Mouse (Mus musculus) brain, adult 2 months (tissue): ENCODE measurements at regions not wholly inside any gene's neighbourhood (a gene's known extent, or its start where the extent isn't known, plus 50 kb on each side); places are given as distances from the start of the nearest gene placed in this dataset.
"Not testable (repeated sequence)": the region's sequence is repeated elsewhere in the genome, so short reads cannot be mapped to it uniquely, and the experiment has no call there.

Source experiments
- DNase-seq: peaks from one replicate; pipeline ENCODE4 v3.0.0; 2011; ENCODE audit warnings: low read depth, low spot score

DNA sequence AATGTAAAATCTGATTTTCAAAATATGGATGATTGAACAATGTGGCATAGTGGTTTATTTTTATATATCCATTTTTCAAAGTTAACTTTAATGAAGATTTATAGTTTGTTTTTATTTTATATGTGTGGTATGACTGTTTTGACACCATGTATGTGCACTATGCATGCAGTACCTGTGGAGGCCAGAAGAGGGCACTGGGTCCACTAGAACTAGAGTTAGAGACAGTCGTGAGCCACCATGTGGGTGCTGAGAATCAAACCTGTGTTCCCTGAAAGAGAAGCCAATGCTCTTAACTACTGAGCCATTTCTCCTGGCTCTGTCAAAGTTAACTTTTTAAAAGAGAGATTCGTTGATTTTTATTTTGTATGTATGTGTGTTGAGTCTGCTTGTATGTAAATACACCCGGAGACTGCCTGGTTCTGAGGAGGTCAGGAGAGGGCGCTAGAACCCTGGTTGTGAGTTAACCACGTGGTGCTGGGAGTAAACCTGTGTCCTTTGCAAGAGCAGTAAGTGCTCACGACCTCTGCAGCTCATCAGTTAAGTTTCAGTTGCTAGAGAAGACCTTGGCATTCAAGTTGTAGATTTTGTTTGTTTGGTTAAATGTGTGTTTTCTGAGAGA lies 266.3 kb upstream of the Nr5a2 start:
- DNase-seq = no peak

- peak; percentile 75 for DNase-seq
Observed at GRCm38 (mm10) chr1:137225418-137225817, 265.2 kb upstream of the Nr5a2 start.

GRCm38 (mm10) chr1:137223052-137223451 lies 262.8 kb upstream of the Nr5a2 start:
- no peak for DNase-seq

DNA sequence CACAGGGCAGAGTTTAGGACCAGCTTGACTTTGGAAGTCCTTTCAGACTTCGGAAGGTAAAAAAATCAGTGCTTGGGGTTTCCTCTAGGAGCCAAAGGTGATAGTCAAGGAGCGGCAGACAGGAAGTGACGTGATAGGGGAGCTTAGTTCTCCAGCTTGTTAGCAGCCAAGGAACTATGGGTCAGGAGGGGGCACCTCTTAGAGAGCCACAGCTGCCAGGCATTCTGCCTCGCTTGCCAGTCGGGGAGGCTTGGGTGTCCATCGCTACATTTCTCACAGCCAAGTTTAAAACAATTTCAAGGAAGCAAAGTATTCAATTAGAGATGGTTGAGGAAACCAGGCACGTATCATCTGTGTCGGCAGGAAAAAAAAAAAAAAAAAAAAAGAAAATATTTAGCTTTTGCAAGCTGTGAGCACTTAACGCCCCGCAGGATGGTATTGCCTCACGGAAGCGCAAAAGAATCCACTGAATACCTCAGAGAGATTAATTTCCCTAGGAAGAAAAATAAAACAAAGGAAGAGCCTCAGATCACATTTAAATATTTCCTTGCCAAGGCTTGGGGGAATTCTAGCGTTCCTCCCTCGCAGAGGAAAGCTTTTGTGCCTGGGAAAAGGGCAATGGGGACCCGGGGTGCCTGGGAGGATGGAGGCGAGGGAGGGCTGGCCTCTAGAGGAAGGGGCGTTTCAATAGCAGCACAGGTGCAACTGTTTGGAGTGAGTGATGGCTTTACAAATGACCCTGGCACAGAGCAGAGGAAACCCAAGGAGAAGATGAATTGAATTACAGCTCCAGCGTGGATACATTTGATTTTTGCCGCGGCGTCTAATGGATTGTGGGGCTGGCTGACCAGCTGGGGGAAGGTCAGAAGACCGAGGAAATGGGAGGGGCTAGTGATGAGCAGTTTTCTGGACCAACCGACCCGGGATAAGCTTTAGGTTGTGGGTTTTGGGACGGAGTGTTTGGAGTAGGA lies 261.1 kb upstream of the Nr5a2 start:
- no peak for DNase-seq

- no peak for DNase-seq
Observed at GRCm38 (mm10) chr1:137220226-137220625, 260.0 kb upstream of the Nr5a2 start.

DNA sequence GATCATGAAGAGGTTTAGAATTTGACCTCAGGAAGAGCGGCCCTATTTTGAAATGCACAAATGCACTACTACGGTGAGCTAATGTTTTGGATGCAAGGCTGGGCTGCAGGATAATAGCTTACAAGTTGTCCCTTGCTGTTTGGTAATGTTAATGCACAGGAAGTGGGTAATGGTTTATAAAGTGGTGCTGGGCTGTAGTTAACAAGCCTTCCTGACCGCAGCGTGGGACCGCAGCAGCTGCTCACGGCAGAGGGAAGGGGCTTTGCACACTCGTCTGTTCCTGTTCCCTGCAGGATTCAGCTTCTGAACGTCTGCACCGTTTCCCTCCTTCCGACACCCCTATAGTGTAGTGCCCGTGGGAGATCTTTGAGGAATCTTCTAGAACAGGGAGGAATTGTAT lies 258.4 kb upstream of the Nr5a2 start:
- no peak for DNase-seq

DNA sequence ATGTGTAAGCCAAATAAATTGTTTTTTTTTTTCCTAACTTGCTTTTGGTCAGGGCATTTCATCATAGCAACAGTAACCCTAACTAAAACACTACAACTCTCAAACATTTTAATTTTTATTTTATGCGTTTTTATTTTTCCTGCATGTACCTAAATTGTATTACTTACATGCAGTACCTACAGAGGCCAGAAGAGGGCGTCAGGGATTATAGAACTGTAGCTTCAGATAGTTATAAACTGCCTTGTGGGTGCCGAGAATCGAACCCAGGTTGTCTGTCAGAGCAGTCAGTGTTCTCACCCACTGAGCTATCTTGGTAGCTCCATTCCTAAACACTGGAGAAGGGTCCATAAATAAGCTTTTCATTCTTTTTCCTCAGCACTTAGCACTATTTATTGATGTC lies 257.8 kb upstream of the Nr5a2 start:
- no peak for DNase-seq

- no peak for DNase-seq
Observed at GRCm38 (mm10) chr1:137217206-137217605, 257.0 kb upstream of the Nr5a2 start.

- DNase-seq = not testable (repeated sequence)
Observed at GRCm38 (mm10) chr1:137214328-137214727, 254.1 kb upstream of the Nr5a2 start.

- DNase-seq = no peak
Observed at GRCm38 (mm10) chr1:137213717-137214116, 253.5 kb upstream of the Nr5a2 start.

- DNase-seq = no peak
Observed at GRCm38 (mm10) chr1:137212856-137213255, 252.6 kb upstream of the Nr5a2 start.

- DNase-seq = no peak
Observed at GRCm38 (mm10) chr1:137204371-137204770, 244.1 kb upstream of the Nr5a2 start.

GRCm38 (mm10) chr1:137203512-137203911 lies 243.3 kb upstream of the Nr5a2 start:
- no peak for DNase-seq

- DNase-seq = peak; percentile 21
Observed at GRCm38 (mm10) chr1:137200931-137201330, 240.7 kb upstream of the Nr5a2 start.

DNA sequence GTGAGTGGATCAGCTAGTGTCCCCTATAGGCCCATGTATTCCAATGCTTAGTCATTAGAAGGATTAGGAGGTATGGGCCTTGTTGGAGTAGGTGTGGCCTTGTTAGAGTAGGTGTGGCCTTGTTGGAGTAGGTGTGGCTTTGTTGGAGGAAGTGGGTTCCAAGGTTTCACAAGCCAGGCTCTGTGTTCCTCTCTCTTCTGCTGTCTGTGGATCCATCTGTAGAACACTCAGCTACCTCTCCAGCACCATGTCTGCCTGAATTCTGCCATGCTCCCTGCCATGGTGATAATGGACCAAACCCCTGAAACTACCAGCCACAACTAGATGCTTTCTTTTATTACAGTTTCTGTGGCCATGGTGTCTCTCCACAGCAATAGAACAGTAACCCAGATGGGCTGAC lies 235.7 kb upstream of the Nr5a2 start:
- no peak for DNase-seq

DNA sequence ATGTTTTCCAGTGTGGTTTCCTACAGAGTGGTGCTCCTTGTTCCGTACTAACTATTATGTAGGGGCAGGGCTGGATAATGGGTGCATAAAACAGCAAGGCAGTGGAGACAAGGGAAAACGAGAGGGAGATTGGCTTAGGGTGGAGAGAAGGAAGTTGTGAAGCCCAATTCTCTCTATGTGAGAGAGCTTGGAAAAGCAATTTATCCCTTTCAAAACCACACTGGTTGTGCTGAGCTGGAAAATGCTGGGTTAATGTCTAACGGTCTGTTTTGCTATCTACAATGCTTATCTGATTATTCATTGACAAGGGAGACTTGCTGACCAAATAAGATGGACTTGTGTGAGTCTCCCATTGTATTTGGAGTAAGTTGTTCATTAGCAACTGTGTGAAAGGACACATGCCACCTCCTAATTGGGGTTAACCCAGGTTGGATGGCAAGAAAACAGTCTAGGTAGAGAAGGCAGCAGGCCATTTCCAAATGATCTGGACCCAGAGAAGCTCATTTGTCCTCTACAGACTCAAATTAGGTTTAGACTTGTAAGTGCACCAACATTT lies 234.9 kb upstream of the Nr5a2 start:
- DNase-seq = no peak

DNA sequence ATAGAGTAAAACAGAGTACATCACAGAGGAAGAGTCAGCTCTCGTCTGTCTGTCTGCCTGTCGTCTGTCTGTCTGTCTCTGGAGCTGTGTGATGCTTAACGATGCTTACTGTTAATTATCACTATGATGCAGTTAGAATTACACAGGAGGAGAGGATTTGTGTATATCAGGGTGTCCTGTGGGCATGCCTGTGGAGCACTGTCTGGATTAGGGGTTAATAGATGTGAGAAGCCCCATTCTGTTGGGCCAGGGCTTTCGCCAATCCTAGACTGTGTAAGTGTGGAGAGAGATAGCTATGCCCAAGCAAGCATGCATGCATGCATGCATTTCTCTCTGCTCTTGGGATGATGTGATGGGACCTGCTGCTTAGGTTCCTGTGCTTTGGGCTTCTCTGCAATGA lies 218.0 kb upstream of the Nr5a2 start:
- DNase-seq = no peak

- DNase-seq = no peak
Observed at GRCm38 (mm10) chr1:137176696-137177095, 216.4 kb upstream of the Nr5a2 start.

- no peak for DNase-seq
Observed at GRCm38 (mm10) chr1:137174081-137174480, 213.8 kb upstream of the Nr5a2 start.

- no peak for DNase-seq
Observed at GRCm38 (mm10) chr1:137172128-137172527, 211.9 kb upstream of the Nr5a2 start.

DNA sequence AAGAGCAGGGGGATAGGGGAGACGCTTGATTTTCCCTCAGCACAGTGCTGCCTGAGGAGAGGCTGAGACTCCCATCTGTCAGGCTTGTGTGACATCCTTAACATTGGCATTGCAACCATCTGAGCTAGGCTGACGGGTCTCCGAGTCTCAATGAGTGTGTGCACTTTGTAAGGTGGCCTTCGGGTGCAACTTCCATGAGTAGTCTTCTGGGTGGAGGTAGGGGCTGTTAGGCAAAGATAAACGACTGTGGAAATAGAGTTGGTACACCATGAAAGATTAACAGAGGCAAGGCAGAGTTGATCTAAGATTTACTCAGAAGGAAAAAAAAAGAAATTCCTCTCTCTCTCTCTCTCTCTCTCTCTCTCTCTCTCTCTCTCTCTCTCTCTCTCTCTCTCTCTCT lies 211.2 kb upstream of the Nr5a2 start:
- DNase-seq = no peak

DNA sequence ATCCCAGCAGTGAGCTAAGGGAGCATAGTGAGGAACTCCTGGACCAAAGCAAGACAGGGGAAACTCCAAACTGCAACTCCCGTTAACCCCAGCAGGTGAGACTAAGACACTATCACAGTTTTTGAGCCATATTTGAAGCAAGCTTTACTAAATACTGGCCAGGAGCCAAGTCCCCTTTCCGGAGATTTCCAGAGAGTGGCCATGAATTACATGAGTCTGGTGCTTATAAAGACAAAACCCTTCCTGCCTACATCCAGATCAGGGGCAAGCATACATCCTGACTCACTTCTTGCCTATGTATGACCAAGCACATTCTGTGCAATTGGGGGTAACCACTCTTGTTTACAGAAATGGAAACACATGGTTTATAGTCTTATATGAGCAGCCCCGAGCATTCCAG lies 187.6 kb upstream of the Nr5a2 start:
- DNase-seq = no peak
